Mouse (Mus musculus) olfactory bulb, adult 2 months (tissue): ENCODE measurements around the gene Rptor.

Experiments
- CTCF ChIP-seq: fragments of 200-500 bp; IDR thresholded peaks from 2 replicates; pipeline ENCODE4 v1.5.1; 2012; ENCODE audit warnings: low read depth, mild to moderate bottlenecking, low read length, moderate library complexity; ENCODE audit not compliant: insufficient read depth
- POLR2A ChIP-seq: fragments of 200-500 bp; IDR thresholded peaks from 2 replicates; pipeline ENCODE4 v1.6.1; 2012; ENCODE audit warnings: mild to moderate bottlenecking, low read depth, low read length, moderate library complexity; ENCODE audit not compliant: insufficient read depth

DNA sequence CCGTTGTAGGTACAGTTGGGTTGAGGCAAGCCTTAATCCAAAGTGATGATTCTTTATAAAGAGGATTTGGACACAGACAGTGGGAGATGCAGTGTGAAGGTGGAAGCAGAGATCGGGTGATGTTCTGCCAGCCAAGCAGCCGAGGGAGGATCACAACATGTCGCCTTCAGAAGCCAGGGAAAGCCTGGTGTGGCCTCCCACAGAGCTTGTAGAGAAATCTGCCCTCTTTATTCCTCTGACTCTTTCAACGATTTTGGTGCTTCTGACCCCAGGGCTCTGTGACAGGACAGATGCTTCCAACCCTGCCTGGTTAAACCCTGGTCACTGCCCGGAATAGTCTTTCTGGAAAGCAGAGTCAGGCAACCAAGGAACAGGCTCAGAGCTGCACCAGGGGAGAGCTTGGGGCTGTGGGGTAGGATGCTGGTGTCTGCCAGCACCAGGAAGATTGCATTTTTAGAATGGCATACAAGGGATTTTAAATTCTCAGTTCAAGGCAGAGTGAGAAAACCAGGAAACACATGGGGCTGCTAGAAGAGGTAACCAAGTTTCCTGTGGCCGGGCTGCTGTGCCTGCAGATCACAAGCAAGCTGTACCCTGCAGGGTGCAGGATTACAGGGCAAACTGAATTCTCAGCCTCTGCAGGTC lies 304.4 kb downstream of the Rptor start:
- TF ChIP-seq CTCF, result no peak
- TF ChIP-seq POLR2A, result no peak
